Mouse (Mus musculus) megakaryocyte, embryonic 14.5 days (primary cell): ENCODE results near the gene Lamb1. TPM values are rescaled to one million over a fixed set of nuclear protein-coding genes. Genes with fewer than 3 reads are reported as not detected.

Experiments used
- H3K27me3 ChIP-seq: replicated peaks from 2 replicates; pipeline ENCODE3; 2012; ENCODE audit warnings: inconsistent platforms
- H3K36me3 ChIP-seq: replicated peaks from 2 replicates; pipeline ENCODE3; 2012; ENCODE audit warnings: low read length, inconsistent platforms, mixed read lengths
- H3K4me1 ChIP-seq: 2 replicates; pipeline ENCODE4 v1.6.1; 2012; ENCODE audit warnings: inconsistent platforms
- H3K4me3 ChIP-seq: replicated peaks from 2 replicates; pipeline ENCODE3; 2012; ENCODE audit warnings: moderate library complexity, mild to moderate bottlenecking, inconsistent platforms
- H3K9me3 ChIP-seq: 2 replicates; pipeline ENCODE4 v1.6.1; 2012; ENCODE audit warnings: inconsistent platforms
- FLI1 ChIP-seq: IDR thresholded peaks from 2 replicates; pipeline ENCODE4 v1.6.1; 2012; ENCODE audit warnings: low read length, inconsistent platforms, mixed read lengths
- GATA1 ChIP-seq: IDR thresholded peaks from 3 replicates; pipeline ENCODE4 v1.6.1; 2012; ENCODE audit warnings: mixed read lengths, low read length, inconsistent platforms, borderline replicate concordance
- polyA plus RNA-seq: library from polyadenylated mRNA; stranded (reverse); fragments of >175 nt; gene quantifications from 2 replicates; pipeline ENCODE4 v1.2.3, GENCODE M21; 2012; ENCODE audit warnings: low replicate concordance; ENCODE audit not compliant: insufficient read depth

The Lamb1 gene
- polyA plus RNA-seq, 1 experiment: not detected

DNA sequence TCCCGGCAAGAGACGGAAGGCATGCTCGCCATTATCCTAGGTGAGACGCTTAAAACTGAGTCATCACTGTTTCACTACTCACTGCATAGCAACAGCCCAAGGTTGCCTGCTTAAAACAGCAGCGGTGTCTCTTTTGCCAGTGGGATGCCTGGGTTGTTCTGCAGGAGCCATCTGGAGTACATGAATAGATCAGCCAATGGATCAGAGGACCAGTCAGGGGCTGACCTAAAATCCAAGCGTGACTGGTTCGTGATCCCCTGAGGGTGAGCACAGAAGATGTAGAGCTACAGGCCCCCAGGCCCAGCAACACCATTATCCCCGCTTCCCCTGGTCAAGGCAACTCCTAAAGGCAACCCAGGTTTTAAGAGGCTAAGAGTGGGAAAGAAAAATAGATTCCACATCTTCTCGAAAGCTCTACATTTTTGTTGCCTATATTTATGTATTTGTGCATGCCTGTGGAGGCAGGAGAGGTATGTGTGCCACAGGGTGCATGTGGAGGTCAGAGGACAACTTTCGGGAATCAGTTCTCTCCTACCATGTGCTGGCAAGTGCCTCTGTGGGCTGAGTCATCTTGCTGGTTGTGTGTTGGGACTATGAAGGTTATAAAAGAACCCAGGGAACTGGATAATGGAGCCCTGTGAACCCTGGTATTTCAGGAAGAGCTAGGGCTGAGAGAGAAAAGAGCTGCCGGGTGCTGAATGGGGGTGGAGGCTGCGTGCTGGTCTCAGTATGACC lies 28.0 kb upstream of the Lamb1 start:
- Histone ChIP-seq H3K9me3 (peaks cover 3% of the 10 kb centered on the region; the same call in 1 of the 2 replicates), H3K27me3 (no peaks in the 10 kb centered on the region), H3K36me3 (no peaks in the 10 kb centered on the region), H3K4me1 (no peaks in the 10 kb centered on the region), H3K4me3 (no peak overlapping the region)
- TF ChIP-seq GATA1 (no peak), FLI1 (no peak)

DNA sequence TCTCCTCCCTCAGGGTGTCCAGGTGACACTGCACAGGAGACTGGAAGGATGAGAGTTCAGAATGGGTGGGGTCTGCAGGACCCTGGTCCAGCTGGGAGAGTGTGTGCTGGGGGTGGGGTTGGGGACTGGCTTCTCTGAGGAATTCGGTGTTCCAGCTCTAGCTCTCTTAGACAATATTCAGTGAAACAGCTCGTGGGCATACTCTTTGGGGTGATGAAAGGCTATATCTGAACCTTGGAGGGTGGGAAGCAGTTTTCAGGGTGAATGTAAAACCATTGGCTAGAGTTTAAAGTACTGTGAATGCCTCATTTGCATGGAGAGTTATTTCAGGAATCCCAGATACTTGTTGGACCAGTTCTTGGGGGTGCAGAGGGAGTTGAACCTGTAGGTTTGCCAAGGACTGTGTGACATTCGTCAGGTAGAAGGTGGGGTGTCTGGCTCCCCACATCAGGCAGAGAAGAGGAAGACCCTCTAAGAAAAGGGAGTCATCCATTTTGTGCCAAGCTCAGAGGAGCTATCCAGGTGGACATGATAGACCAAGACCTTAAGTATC lies 25.9 kb upstream of the Lamb1 start:
- Histone ChIP-seq H3K27me3 (no peaks in the 10 kb centered on the region), H3K36me3 (no peaks in the 10 kb centered on the region), H3K4me1 (no peaks in the 10 kb centered on the region), H3K9me3 (peaks cover 3% of the 10 kb centered on the region), H3K4me3 (no peak overlapping the region)
- TF ChIP-seq GATA1 (no peak), FLI1 (no peak)

DNA sequence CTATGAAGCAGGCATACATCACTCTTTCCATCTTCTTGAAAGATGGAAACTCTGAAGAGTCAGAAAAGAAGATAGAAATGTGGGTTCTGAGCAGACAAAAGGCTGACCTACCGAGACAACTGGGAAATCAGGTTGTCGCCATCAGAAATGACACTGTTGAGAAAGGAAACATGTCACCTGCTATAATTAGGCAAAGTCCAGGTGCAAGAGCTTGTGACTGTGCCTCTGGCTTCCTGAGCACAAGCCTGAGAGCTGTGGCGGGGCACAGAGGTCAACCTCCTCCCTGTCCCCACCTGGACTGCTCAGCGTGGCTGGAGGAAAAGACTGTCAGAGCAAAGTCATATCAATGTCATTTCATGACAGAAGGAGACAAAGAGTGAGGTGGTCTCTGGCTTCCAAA lies 25.2 kb upstream of the Lamb1 start:
- H3K36me3 ChIP-seq: no peaks in the 10 kb centered on the region
- no peak overlapping the region for H3K4me3 ChIP-seq
- TF ChIP-seq FLI1: no peak
- TF ChIP-seq GATA1: no peak

DNA sequence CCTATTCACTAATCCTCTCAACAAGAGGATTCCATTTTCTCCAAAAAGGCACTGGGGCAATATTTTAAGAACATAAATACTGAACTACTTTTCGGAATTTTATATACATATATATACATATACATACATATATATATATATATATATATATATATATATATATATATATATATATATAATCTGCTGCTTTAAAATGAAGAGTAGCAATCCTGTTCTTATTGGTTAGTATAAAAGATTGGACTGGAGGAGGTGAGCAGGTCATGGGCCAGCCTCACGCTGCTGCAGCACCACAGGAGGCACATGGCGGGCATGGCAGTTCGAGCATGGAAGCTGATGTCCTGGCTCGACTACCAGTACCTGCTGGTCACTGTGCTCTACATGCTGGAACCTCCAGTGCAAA lies 24.6 kb upstream of the Lamb1 start, which contains the start of gene Gm6993:
Gene Gm6993, plus strand, starts transcription at position 301 of the 400 bp plus-strand sequence.
- no peak for TF ChIP-seq FLI1
- no peak for TF ChIP-seq GATA1
- Histone ChIP-seq H3K27me3 (no peaks in the 10 kb centered on the region), H3K9me3 (no peaks in the 10 kb centered on the region; the same call in 1 of the 2 replicates), H3K36me3 (no peaks in the 10 kb centered on the region), H3K4me1 (no peaks in the 10 kb centered on the region), H3K4me3 (peak within 1 kb of the TSS; percentile 21)

More for the DNA sequence above, 25.2 kb upstream of the Lamb1 start:
- no peaks in the 10 kb centered on the region; the same call in 1 of the 2 replicates for H3K9me3 ChIP-seq
- no peaks in the 10 kb centered on the region for H3K4me1 ChIP-seq
- no peaks in the 10 kb centered on the region for H3K27me3 ChIP-seq

DNA sequence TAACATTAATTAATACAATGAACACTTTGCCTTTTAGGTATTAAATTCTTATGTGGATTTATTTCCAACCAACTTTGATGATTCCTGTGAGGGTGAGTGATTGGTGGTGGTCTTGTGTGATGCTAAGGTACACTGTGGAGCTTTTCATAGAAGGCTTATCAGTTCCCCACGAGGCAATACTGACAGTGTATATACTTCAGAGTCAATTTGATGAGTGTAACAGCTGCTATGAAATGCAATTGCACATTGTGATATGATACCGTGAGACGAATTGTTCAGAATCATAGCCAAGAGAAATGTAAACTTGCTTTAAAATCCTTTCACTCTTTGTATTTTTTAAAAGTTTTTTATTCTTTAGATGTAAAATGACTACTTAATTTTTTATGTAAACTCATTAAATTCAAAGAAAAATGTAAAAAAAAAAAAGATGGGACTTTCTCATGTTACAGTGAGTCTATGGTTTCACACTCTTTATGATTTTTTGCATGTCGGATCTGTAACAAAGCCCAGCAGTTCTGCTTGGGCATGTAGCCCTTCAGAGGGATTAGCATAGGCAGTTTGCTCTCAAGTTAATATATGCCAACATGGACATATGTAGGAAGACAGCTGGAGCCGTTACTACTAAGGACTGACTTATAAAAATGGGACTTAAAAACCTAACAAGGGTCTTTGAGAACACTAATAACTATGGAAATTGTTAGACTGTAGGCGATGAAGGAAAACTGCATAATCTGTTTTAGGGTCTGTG lies 23.3 kb upstream of the Lamb1 start:
- H3K9me3 ChIP-seq: no peaks in the 10 kb centered on the region; the same call in 1 of the 2 replicates
- H3K27me3 ChIP-seq: no peaks in the 10 kb centered on the region
- no peaks in the 10 kb centered on the region for H3K4me1 ChIP-seq
- no peaks in the 10 kb centered on the region for H3K36me3 ChIP-seq
- H3K4me3 ChIP-seq: no peak overlapping the region
- no peak for TF ChIP-seq GATA1
- no peak for TF ChIP-seq FLI1

DNA sequence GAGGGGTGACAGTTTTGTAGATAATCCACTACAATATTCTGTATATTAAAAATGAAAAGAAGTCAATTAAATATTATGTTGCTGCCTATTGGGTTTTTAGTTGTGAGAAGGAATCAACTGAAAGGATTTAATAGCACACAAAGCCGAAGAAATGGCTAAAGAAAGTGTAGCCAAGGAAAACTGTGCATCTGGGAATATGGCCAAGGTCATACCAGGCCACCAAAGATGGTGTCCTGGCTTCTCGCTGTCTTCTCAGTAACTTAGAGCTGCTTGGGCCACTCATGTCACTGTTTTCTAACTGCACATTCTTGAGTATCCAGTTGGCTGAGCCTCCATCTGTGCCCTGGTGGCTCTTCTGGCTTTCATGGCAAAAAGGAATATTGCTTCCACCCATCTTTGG lies 21.0 kb upstream of the Lamb1 start:
- no peaks in the 10 kb centered on the region; the same call in 1 of the 2 replicates for H3K9me3 ChIP-seq
- H3K27me3 ChIP-seq: no peaks in the 10 kb centered on the region
- no peak for TF ChIP-seq FLI1
- no peak for TF ChIP-seq GATA1
- no peaks in the 10 kb centered on the region for H3K4me1 ChIP-seq
- no peak overlapping the region for H3K4me3 ChIP-seq
- H3K36me3 ChIP-seq: no peaks in the 10 kb centered on the region

DNA sequence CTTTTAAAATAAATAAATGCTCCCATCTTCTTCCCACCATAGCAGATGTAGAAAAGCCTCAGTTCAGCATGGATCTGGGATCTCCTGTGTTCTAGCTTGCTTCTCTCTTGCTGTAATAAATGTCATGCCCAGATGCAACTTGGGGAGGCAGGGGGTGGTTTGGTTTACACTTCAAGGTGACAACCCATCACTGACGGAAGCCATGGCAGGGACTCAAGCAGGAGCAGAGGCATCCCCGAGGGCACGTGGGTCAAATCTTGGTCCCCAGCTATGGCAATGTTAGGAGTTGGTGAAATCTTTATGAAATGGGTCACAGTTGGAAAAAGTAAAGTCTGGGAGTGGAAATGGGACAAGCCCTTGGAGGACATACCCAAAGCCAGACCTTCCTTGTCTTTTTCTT lies 20.3 kb upstream of the Lamb1 start:
- Histone ChIP-seq H3K27me3 (no peaks in the 10 kb centered on the region), H3K4me3 (no peak overlapping the region), H3K4me1 (no peaks in the 10 kb centered on the region), H3K36me3 (no peaks in the 10 kb centered on the region), H3K9me3 (no peaks in the 10 kb centered on the region; the same call in 1 of the 2 replicates)
- TF ChIP-seq FLI1 (no peak), GATA1 (no peak)

DNA sequence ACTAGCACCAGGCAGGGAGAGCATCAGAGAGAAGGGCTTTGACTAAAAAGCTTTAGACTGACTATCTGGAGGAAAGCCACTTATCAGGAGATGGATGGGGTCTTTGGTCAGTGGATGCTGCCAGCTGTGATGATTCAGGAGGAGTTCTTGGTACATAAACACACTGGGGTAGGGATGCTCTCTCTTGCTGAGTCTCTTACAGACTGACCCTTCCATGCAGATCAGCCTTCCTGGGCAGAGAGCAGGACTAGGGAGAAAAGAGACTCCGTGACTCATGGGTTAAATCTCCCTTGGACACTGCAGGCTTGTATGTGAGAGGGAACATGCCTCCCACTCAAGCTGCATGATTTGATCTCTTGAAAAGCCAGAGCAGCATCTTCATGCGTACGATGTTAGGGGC lies 18.9 kb upstream of the Lamb1 start:
- TF ChIP-seq FLI1 (no peak), GATA1 (no peak)
- Histone ChIP-seq H3K27me3 (no peaks in the 10 kb centered on the region), H3K36me3 (no peaks in the 10 kb centered on the region), H3K9me3 (no peaks in the 10 kb centered on the region; the same call in 1 of the 2 replicates), H3K4me1 (no peaks in the 10 kb centered on the region), H3K4me3 (no peak overlapping the region)

DNA sequence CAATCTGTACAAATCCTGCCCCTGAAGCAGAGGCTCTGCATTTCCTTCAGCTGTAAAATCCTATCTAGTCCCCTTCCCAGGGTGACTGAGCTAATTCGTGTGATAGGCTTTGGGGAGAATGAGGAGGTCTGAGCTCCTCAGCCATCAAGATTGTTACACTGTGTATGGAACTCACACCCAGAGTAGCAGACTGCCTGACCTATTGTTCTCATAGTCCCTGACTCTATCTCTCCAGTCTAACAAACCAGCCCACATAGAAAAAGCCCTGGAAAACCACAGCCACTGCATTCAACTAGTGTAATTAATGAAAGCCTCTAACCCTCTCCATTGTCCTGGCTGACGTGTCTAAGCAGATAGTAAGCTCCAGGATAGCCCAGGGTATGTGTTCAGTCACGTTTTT lies 18.4 kb upstream of the Lamb1 start:
- no peaks in the 10 kb centered on the region for H3K36me3 ChIP-seq
- no peak for TF ChIP-seq GATA1
- no peak for TF ChIP-seq FLI1
- H3K27me3 ChIP-seq: no peaks in the 10 kb centered on the region
- no peaks in the 10 kb centered on the region; the same call in 1 of the 2 replicates for H3K9me3 ChIP-seq
- no peak overlapping the region for H3K4me3 ChIP-seq
- no peaks in the 10 kb centered on the region for H3K4me1 ChIP-seq

DNA sequence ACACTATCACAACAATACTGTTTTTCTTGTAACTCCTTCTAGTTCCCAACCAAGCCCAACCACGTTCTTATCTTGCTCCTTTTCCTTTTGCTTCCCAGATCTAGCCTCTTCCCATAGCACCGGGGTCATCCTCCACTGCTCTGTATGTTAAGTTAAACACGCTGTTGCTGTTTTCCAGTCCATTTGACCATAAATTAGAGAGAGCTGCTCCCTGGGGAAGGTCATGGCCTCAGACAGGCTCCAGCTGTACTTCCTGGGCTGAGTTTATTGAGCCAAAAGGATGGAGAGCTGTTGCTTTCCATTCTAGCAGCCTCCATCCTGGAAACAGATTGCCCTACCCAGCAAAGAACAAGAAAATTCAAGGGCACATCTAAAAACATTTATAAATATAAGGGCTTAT lies 16.9 kb upstream of the Lamb1 start:
- no peak for TF ChIP-seq FLI1
- TF ChIP-seq GATA1: no peak
- H3K9me3 ChIP-seq: no peaks in the 10 kb centered on the region
- H3K4me3 ChIP-seq: no peak overlapping the region
- no peaks in the 10 kb centered on the region for H3K27me3 ChIP-seq
- no peaks in the 10 kb centered on the region for H3K4me1 ChIP-seq
- no peaks in the 10 kb centered on the region for H3K36me3 ChIP-seq
